Mouse (Mus musculus): ENCODE data around the gene Nudt10. TPM values are rescaled to one million over a fixed set of nuclear protein-coding genes. Genes with fewer than 3 reads are reported as not detected.

Gene Nudt10
- polyA plus RNA-seq (2014; fragmentation: Illumina TruSeq; extraction: RNeasy Lipid Tissue Mini Kit (QIAGEN cat#74804); ENCODE audit: low read depth, low replicate concordance), result 1.8 TPM

DNA sequence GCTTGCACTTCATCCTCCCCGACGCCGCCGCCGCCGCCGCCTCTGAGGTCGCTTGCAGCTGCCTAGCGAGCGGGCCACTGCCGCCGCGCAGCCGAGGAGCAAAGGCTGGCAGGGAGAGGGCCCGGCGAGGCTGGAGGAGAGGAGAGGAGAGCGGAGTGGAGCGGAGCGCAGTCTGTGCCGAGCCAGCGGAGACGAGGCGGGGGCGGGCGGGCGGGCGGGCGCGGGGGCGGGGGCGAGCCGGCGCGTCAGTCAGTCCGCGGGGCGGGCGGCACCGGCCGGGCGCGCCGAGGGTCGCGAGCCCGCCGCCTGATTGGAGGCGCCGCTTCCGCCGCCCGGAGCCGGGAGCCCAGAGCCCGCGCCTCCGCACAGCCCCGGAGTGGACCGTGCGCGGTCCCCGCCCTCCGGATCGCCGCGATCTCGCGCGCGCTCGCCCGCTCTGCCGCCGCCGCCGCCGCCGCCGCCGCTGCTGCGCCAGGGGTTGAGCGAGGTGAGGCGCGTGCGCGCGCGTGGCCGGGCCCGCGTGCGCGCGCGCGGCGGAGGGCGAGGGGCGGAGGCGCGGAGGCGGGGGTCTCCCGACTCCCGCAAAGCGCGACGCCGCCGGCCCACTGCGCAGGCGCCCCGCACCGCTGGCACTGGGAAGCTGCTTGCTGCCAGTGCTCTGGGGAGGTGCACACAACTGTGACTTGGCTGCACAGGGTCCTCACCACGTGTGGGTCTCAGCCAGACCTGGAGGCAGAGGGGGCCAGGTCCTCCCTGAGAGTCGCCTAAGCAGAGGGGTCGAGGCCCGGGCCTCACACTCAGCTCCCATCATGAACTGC lies at the start of gene Nudt10:
Nudt10 (minus strand) TSS at position 193 of the 818 bp plus-strand sequence.

Other genes with a start within 250 kb of the Nudt10 start
- gene Nudt11, start 125.6 kb downstream of the Nudt10 start, polyA plus RNA-seq (2014; fragmentation: Illumina TruSeq; extraction: RNeasy Lipid Tissue Mini Kit (QIAGEN cat#74804); ENCODE audit: low read depth, low replicate concordance), result 2.3 TPM
- not detected for gene AU022751, start 89.6 kb downstream of the Nudt10 start, polyA plus RNA-seq (2014; fragmentation: Illumina TruSeq; extraction: RNeasy Lipid Tissue Mini Kit (QIAGEN cat#74804); ENCODE audit: low read depth, low replicate concordance)
- not detected for gene Bmp15, start 147.7 kb upstream of the Nudt10 start, polyA plus RNA-seq (2014; fragmentation: Illumina TruSeq; extraction: RNeasy Lipid Tissue Mini Kit (QIAGEN cat#74804); ENCODE audit: low read depth, low replicate concordance)
- gene Shroom4, start 226.8 kb upstream of the Nudt10 start, polyA plus RNA-seq (2014; fragmentation: Illumina TruSeq; extraction: RNeasy Lipid Tissue Mini Kit (QIAGEN cat#74804); ENCODE audit: low read depth, low replicate concordance), result 10.0 TPM